Mouse (Mus musculus): ENCODE measurements around the gene Slc47a1. TPM values are rescaled to one million over a fixed set of nuclear protein-coding genes. Genes with fewer than 3 reads are reported as not detected.

Slc47a1 gene
- polyA plus RNA-seq, 1 experiment from 2014 or later = 0.13 TPM

DNA sequence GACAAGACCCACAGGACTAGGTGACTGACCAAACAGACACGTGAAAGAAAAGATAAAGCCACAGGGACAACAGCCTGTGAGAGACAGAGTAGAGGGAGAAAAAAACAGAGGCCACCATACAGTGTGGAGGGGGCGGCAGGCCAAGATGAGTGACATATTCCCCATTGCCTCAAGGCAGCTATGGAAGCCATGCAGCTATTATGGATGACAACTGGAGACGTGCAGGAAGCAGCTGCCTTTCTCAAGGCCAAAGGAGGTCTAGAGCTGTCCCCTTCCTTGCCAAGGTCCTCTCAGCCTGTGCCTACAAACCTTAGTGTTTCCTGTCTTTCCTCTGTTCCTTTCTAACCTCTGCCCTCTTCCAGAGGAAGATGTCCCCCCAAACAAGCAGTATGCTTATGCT lies 12.2 kb downstream of the Slc47a1 start:
- Histone ChIP-seq H3K9ac (replicated peaks) (no peak overlapping the region), H3K9me3 (no peaks in the 10 kb centered on the region), H3K4me2 (replicated peaks) (no peak overlapping the region), H3K4me3 (no peak overlapping the region), H3K4me1 (no peaks in the 10 kb centered on the region), H3K27me3 (no peaks in the 10 kb centered on the region), H3K27ac (replicated peaks) (no peak overlapping the region), H3K36me3 (no peaks in the 10 kb centered on the region)
- 73% methylated on average over 3 of the region's 3 CpGs for WGBS
- no peak for ATAC-seq (replicated peaks)

DNA sequence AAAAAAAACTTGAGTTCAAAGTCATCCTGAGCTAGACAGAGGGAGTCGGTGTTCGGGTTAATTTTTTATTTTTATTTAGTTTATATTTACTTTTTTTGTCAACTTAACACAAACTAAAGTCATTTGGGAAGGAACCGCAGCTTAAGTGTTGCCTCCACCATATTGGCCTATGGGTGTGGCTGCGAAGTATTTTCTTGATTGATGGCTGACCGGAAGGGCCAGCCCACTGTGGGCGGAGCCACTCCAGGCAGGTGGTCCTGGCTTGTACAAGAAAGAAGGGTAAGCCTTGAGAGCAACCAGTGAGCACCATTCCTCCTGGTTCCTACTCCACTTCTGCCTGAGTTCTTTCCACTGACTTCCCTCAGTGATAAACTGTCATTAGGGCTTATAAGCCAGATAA lies 14.0 kb downstream of the Slc47a1 start:
- WGBS = 86% methylated on average over 6 of the region's 6 CpGs
- no peaks in the 10 kb centered on the region for H3K36me3 ChIP-seq
- H3K27me3 ChIP-seq = no peaks in the 10 kb centered on the region
- H3K27ac ChIP-seq (replicated peaks) = no peak overlapping the region
- no peak overlapping the region for H3K4me3 ChIP-seq
- no peaks in the 10 kb centered on the region for H3K9me3 ChIP-seq
- no peak for ATAC-seq (replicated peaks)
- H3K9ac ChIP-seq (replicated peaks) = no peak overlapping the region
- no peaks in the 10 kb centered on the region for H3K4me1 ChIP-seq
- no peak overlapping the region for H3K4me2 ChIP-seq (replicated peaks)

DNA sequence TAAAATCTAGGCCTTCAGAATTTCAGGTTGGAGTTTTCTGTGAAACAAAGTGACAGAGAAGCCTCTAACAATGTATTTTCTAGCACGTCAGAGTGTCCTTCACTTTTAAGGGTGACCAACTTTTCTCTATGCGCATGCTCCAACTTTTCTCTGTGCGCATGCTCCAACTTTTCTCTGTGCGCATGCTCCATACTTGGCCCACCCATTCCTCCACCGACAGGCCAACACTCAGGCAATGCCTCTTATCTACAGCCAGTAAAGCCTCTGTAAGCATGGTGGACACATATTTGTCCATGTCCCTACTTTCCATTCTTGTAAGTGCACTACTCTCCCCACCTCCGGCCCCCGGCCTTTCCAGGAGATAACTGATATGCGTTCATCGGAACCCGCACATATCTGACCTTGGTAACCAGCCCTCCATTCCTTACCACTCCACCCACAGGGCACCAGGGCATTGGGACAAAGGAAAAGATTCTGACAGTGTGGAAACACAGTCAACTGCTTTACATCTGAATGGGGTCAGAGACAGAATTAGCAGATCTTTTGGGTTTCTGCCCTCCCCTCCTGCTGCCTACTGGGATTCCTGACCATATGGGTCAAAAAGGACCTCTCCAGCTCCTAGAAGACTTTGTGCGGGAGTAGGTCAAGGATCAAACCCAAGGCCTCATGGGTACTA lies 16.5 kb downstream of the Slc47a1 start:
- H3K4me3 ChIP-seq = no peak overlapping the region
- H3K27me3 ChIP-seq = no peaks in the 10 kb centered on the region
- WGBS = 88% methylated on average over 11 of the region's 11 CpGs
- no peaks in the 10 kb centered on the region for H3K4me1 ChIP-seq
- H3K9ac ChIP-seq (replicated peaks) = no peak overlapping the region
- H3K36me3 ChIP-seq = no peaks in the 10 kb centered on the region
- H3K4me2 ChIP-seq (replicated peaks) = no peak overlapping the region
- H3K9me3 ChIP-seq = no peaks in the 10 kb centered on the region
- no peak overlapping the region for H3K27ac ChIP-seq (replicated peaks)
- ATAC-seq (replicated peaks) = no peak

DNA sequence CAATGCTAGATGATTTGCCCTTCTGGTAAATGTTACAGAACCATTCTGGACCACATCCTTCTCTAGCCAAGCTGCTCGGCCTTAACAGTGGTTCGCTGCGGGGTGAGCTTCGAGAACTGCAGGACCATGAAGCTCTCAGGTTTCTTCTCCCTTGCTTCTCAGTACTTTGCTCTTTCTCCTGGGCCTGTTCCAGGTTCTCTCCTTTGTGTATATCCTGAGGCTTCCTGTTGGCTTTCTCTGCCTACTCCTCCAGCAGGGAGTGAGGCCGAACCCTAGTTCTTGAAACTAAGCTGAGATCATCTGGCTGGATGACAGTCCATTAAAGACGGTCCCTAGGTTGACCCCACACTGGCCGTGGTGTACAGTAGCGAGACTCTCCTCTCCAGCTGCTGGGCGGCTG lies 21.5 kb downstream of the Slc47a1 start:
- Histone ChIP-seq H3K27ac (replicated peaks) (no peak overlapping the region), H3K4me1 (no peaks in the 10 kb centered on the region), H3K36me3 (no peaks in the 10 kb centered on the region), H3K9me3 (no peaks in the 10 kb centered on the region), H3K9ac (replicated peaks) (no peak overlapping the region), H3K4me2 (replicated peaks) (no peak overlapping the region), H3K27me3 (no peaks in the 10 kb centered on the region), H3K4me3 (no peak overlapping the region)
- no peak for ATAC-seq (replicated peaks)
- WGBS = 90% methylated on average over 9 of the region's 9 CpGs

DNA sequence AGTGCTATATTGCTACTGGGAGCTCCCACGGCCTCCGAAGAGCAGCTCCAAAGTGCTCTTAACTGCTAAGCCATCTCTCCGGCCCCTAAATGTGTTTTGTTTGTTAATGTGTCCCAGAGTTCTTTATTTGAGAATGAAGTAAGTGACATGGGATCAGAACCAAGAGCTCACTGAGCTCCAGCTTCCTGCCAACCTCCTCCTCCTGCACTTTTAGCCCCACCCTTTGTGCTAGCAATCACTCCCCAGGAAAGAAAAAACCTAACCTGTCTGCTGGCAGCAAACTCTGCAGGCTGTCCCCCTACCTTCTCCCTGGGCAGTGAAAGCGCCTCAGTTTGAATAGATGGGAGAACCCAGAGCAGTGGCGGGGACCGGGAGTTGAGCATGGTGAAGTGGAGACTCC lies 22.0 kb downstream of the Slc47a1 start:
- no peaks in the 10 kb centered on the region for H3K9me3 ChIP-seq
- H3K4me2 ChIP-seq (replicated peaks) = no peak overlapping the region
- no peaks in the 10 kb centered on the region for H3K27me3 ChIP-seq
- H3K9ac ChIP-seq (replicated peaks) = no peak overlapping the region
- WGBS = 74% methylated on average over 6 of the region's 6 CpGs
- no peak overlapping the region for H3K27ac ChIP-seq (replicated peaks)
- H3K4me1 ChIP-seq = no peaks in the 10 kb centered on the region
- no peak for ATAC-seq (replicated peaks)
- no peaks in the 10 kb centered on the region for H3K36me3 ChIP-seq
- H3K4me3 ChIP-seq = no peak overlapping the region

DNA sequence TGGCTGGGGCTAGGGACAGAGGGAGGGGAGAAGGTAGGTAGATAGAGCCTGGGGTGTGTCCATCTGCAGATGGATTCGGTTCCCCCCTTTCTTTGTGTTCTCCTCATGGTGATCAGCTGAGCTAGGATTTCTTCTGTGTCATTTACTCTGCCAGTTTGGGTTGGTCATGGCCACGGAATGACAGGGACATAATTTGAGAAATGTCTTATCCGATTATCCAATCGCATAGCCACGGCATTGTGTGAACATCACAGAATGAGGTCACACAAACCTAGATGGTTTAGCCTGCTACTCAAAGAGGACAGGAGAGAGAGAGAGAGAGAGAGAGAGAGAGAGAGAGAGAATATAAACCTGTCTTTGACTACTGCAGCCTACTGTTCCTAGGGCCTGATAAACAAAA lies 22.8 kb downstream of the Slc47a1 start:
- 72% methylated on average over 5 of the region's 5 CpGs for WGBS
- Histone ChIP-seq H3K4me3 (no peak overlapping the region), H3K27me3 (no peaks in the 10 kb centered on the region), H3K4me1 (no peaks in the 10 kb centered on the region), H3K36me3 (no peaks in the 10 kb centered on the region), H3K9me3 (no peaks in the 10 kb centered on the region), H3K27ac (replicated peaks) (no peak overlapping the region), H3K9ac (replicated peaks) (no peak overlapping the region), H3K4me2 (replicated peaks) (no peak overlapping the region)
- ATAC-seq (replicated peaks) = no peak

DNA sequence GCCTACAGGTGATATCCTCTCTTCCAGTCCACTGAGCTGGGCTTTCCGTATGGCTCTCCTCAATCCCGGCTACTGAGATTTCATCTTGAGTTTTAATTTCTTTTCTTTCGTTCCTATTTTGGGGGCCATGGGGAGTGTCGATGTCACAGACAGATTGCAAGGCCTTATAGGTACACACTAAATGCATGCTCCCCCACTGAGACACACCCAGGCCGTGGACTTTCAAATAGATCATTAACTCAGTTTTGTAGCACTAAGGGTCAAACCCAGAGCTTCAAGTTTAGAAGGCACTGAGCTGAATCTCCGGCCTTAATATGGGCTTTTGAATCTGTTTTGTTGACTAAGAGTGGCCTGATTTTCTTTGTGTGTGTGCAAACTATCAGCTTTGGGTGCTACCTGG lies 23.8 kb downstream of the Slc47a1 start:
- Histone ChIP-seq H3K9ac (replicated peaks) (no peak overlapping the region), H3K4me3 (no peak overlapping the region), H3K27ac (replicated peaks) (no peak overlapping the region), H3K36me3 (no peaks in the 10 kb centered on the region), H3K9me3 (no peaks in the 10 kb centered on the region), H3K4me1 (no peaks in the 10 kb centered on the region), H3K4me2 (replicated peaks) (no peak overlapping the region), H3K27me3 (no peaks in the 10 kb centered on the region)
- ATAC-seq (replicated peaks) = no peak
- WGBS = 86% methylated on average over 6 of the region's 6 CpGs

DNA sequence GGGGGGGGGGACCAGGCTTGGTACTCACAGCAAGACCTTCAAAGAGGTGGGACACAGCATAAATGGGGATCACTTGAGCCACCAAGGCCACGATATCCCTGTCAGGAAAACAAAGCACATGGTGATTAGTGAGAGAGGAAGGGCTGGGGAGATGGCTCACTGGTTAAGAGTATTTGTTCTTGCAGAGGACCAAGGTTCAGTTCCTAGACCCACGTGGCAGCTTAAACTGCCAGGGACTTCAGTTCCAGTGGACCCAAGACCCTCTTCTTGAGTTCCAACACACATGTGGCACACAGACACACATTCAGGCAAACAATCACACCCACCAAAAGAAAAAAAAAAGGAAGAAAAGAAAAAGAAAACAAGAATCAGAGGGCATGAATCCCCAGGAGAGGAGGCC lies 25.1 kb downstream of the Slc47a1 start:
- no peak overlapping the region for H3K9ac ChIP-seq (replicated peaks)
- ATAC-seq (replicated peaks) = no peak
- no peak overlapping the region for H3K27ac ChIP-seq (replicated peaks)
- no peaks in the 10 kb centered on the region for H3K9me3 ChIP-seq
- 68% methylated on average over 2 of the region's 2 CpGs for WGBS
- no peaks in the 10 kb centered on the region for H3K27me3 ChIP-seq
- no peaks in the 10 kb centered on the region for H3K4me1 ChIP-seq
- H3K36me3 ChIP-seq = no peaks in the 10 kb centered on the region
- no peak overlapping the region for H3K4me3 ChIP-seq
- H3K4me2 ChIP-seq (replicated peaks) = no peak overlapping the region

DNA sequence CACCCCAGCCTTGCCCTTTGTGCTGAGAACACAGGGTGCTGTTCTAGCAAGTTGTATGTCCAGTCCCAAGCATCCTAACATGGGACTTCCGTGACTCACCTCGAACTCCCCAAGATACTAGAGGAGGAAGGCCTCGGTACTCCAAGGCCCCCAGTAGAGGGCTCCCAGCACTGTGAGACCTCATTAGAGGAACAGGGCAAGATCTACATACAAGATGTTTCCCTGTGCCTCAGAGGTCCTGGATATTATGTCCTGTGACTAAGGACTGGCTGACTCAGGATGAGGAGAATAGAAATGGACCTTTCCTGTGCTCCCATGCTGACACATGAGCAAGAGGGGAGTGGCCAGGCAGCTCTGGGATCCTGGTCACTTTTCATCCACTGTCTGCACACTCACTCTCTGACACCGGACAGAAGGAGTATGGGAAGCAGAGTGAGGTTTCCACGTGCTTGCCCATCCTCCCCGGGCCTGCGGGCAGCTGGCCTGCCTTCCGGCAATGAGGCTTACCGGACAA lies 25.9 kb downstream of the Slc47a1 start:
- no peak overlapping the region for H3K27ac ChIP-seq (replicated peaks)
- no peak overlapping the region for H3K4me3 ChIP-seq
- H3K4me1 ChIP-seq = no peaks in the 10 kb centered on the region
- WGBS = 51% methylated on average over 9 of the region's 9 CpGs
- no peak for ATAC-seq (replicated peaks)
- no peak overlapping the region for H3K9ac ChIP-seq (replicated peaks)
- no peaks in the 10 kb centered on the region for H3K9me3 ChIP-seq
- no peak overlapping the region for H3K4me2 ChIP-seq (replicated peaks)
- H3K36me3 ChIP-seq = no peaks in the 10 kb centered on the region
- H3K27me3 ChIP-seq = no peaks in the 10 kb centered on the region

DNA sequence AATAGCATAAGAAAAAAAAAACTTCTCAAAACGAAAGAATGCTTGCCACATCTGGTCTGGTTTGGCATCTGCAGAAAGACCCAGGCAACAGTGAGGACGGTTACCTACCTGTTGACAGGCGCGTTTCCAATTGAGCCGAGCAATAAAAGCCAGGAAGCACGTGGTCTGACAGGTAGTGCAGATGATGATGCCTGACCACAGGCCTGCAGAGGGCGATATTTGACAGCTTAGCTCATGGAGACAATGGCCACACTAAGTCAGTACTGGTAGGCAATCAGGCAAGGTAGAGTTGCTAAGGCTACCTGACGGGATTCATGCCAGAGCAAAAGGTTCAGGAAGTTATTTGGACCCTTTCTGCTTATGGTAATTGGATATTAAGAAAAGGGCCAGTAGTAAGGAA lies 28.8 kb downstream of the Slc47a1 start:
- Histone ChIP-seq H3K4me2 (replicated peaks) (no peak overlapping the region), H3K27ac (replicated peaks) (no peak overlapping the region), H3K36me3 (no peaks in the 10 kb centered on the region), H3K27me3 (no peaks in the 10 kb centered on the region; the same call in 1 of the 2 replicates), H3K4me3 (no peak overlapping the region), H3K4me1 (no peaks in the 10 kb centered on the region), H3K9me3 (no peaks in the 10 kb centered on the region), H3K9ac (replicated peaks) (no peak overlapping the region)
- no peak for ATAC-seq (replicated peaks)
- WGBS = 9% methylated on average over 8 of the region's 8 CpGs

DNA sequence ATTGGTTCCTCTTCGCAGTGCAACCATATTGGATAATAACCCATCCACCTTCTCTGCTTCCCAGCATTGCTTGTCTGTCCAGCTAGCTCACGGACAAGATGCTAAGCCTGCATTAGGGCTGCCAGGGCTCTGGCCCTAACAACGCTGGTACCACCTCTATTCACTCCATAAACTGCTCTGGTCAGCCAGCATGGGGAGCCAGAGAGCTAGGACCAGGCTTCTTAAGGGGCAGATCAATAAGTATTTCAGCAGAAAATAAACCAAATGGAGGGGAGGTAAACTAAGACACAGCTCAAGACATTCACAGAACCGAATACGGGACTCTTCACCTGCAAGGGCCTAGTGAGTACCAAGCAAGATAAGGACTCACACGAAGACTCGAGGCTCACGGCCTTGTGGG lies 32.0 kb downstream of the Slc47a1 start:
- no peak for ATAC-seq (replicated peaks)
- Histone ChIP-seq H3K36me3 (no peaks in the 10 kb centered on the region), H3K27ac (replicated peaks) (no peak overlapping the region), H3K4me3 (no peak overlapping the region), H3K9me3 (no peaks in the 10 kb centered on the region), H3K27me3 (peaks cover 15% of the 10 kb centered on the region), H3K9ac (replicated peaks) (no peak overlapping the region), H3K4me1 (peaks cover 12% of the 10 kb centered on the region), H3K4me2 (replicated peaks) (no peak overlapping the region)
- WGBS = 61% methylated on average over 8 of the region's 8 CpGs

DNA sequence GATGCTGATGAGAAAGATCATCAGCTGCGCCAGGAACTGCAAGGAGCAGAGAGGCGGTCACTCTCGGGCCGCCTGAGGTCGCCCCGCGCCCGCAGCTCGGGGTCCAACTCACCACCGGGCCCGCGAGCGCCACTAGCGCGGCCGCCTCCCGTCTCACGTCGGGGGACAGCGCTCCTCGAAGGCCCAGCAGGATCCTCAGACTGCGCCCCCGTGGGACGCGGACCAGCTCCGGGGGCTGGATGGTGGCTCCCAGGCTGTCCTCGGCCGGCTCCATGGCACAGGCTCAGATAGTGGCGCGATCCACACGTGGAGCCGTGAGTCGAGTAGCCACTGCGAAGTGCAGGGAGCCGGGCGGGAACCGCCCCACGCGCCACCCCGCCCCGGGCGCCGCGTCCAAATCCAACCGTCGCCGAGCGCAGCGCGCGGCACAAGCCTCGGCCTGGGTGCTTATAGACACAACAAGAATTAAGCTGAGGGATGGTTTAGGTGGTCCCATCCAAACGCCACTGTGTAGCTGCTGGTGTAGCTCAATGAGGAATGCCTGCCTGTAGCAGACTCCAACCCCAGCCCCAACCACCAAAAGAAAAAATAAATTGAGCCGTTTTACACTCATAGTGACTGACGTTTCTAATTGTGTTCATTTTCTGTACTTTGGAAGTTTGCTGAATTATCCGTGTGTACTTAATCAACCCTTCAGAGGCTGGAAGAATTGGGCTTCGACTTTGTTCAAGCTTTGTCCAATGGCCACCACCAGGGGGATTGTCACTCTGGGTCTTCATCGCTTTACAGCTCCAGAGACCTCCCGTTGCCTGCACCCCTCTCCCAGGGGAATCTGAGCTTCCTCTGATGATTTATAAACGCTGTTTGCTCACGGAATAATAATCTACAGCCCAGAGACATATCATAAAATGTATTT lies 35.4 kb downstream of the Slc47a1 start, which contains the start of gene Slc47a2:
Slc47a2 (minus strand) TSS at position 356 of the 916 bp plus-strand sequence.
- Histone ChIP-seq H3K4me2 (replicated peaks) (peak within 1 kb of the TSS; percentile 51), H3K36me3 (no peaks in the 10 kb centered on the region), H3K27me3 (peaks cover 17% of the 10 kb centered on the region), H3K4me3 (peak within 1 kb of the TSS; percentile 36), H3K27ac (replicated peaks) (no peak within 1 kb of the TSS), H3K9ac (replicated peaks) (peak within 1 kb of the TSS; percentile 32), H3K9me3 (no peaks in the 10 kb centered on the region), H3K4me1 (peaks cover 12% of the 10 kb centered on the region)
- no peak for ATAC-seq (replicated peaks)
- 3% methylated on average over 60 of the region's 61 CpGs for WGBS
